Comparison of ENCODE assay signal across 14 mouse cellular contexts in genomic region chr2:181472256-181472827, GRCm38 (mm10). TPM values are rescaled to one million over a fixed set of nuclear protein-coding genes. Genes with fewer than 3 reads are reported as not detected.
DNase-seq lines count a peak whose midpoint lies in the region; ATAC-seq lines count a peak whose summit lies in the region.
"Had no signal": no experiment of that assay in that cellular context is flagged by ENCODE, and none has a peak within 500 bp of the region (broad histone marks: within the 10 kb centered on the region; RNA-seq: fewer than 3 reads in every experiment).

No protein-coding gene starts in this region.

- no peaks in the 10 kb centered on the region for H3K27me3 ChIP-seq in heart, embryonic 10.5 days (ENCODE audit: insufficient read depth, poor library complexity, severe bottlenecking)
- no peaks in the 10 kb centered on the region for H3K27me3 ChIP-seq in kidney, embryonic 15.5 days
- H3K27me3 ChIP-seq in forebrain, embryonic 12.5 days, result peaks cover 6% of the 10 kb centered on the region; the same call in 1 of the 2 replicates
- H3K27me3 ChIP-seq: CH12.LX; hindbrain, embryonic 13.5 days; limb, embryonic 15.5 days; neural tube, embryonic 12.5 days had no signal

- H3K9me3 ChIP-seq in heart, embryonic 10.5 days, result no peaks in the 10 kb centered on the region
- H3K9me3 ChIP-seq in kidney, embryonic 15.5 days (replicated peaks), result no peaks in the 10 kb centered on the region
- no peaks in the 10 kb centered on the region for H3K9me3 ChIP-seq in forebrain, embryonic 12.5 days
- H3K9me3 ChIP-seq: hindbrain, embryonic 13.5 days; limb, embryonic 15.5 days; neural tube, embryonic 12.5 days had no signal

- no peak for DNase-seq in heart, embryonic 10.5 days (ENCODE audit: low spot score)
- no peak for DNase-seq in heart, adult 8-10 months (ENCODE audit: low spot score)
- DNase-seq in right cerebral cortex, adult 18-20 months, result peak; percentile 32
- no peak for DNase-seq in right cerebral cortex, postnatal 4 days
- DNase-seq in cerebellum, postnatal 36 days, result no peak
- DNase-seq: cerebellum, postnatal 14 days; midbrain, embryonic 14.5 days had no signal

- no peak overlapping the region for H3K4me2 ChIP-seq in kidney, embryonic 15.5 days
- no peak overlapping the region for H3K4me2 ChIP-seq in forebrain, embryonic 12.5 days
- H3K4me2 ChIP-seq: hindbrain, embryonic 13.5 days; limb, embryonic 15.5 days; neural tube, embryonic 12.5 days had no signal

- no peak for ATAC-seq in kidney, embryonic 15.5 days (replicated peaks; ENCODE audit: low FRiP score)
- no peak for ATAC-seq in activated CD4-positive, CD25-positive, alpha-beta regulatory T cell, adult 4 months
- ATAC-seq in forebrain, embryonic 12.5 days (ENCODE audit: low FRiP score), result no peak

- H3K9ac ChIP-seq in kidney, embryonic 15.5 days, result no peak overlapping the region
- H3K9ac ChIP-seq in forebrain, embryonic 12.5 days, result no peak overlapping the region
- H3K9ac ChIP-seq: hindbrain, embryonic 13.5 days; limb, embryonic 15.5 days; neural tube, embryonic 12.5 days had no signal

- no peak overlapping the region; the same call in 1 of the 2 replicates for H3K4me3 ChIP-seq in heart, embryonic 10.5 days
- no peak overlapping the region for H3K4me3 ChIP-seq in kidney, embryonic 15.5 days (replicated peaks)
- no peak overlapping the region for H3K4me3 ChIP-seq in forebrain, embryonic 12.5 days (replicated peaks)
- H3K4me3 ChIP-seq: hindbrain, embryonic 13.5 days; limb, embryonic 15.5 days; neural tube, embryonic 12.5 days had no signal

- H3K36me3 ChIP-seq in heart, embryonic 10.5 days, result no peaks in the 10 kb centered on the region
- H3K36me3 ChIP-seq in kidney, embryonic 15.5 days, result no peaks in the 10 kb centered on the region
- no peaks in the 10 kb centered on the region for H3K36me3 ChIP-seq in forebrain, embryonic 12.5 days (replicated peaks)
- H3K36me3 ChIP-seq: hindbrain, embryonic 13.5 days; limb, embryonic 15.5 days; neural tube, embryonic 12.5 days had no signal

- H3K4me1 ChIP-seq in heart, embryonic 10.5 days, result peaks cover 30% of the 10 kb centered on the region
- H3K4me1 ChIP-seq in kidney, embryonic 15.5 days, result peaks cover 26% of the 10 kb centered on the region
- no peaks in the 10 kb centered on the region for H3K4me1 ChIP-seq in forebrain, embryonic 12.5 days
- H3K4me1 ChIP-seq: hindbrain, embryonic 13.5 days; limb, embryonic 15.5 days; neural tube, embryonic 12.5 days had no signal

- peak overlapping the region; percentile 83 for H3K27ac ChIP-seq in heart, embryonic 10.5 days
- peak overlapping the region; percentile 42; the same call in 1 of the 2 replicates for H3K27ac ChIP-seq in kidney, embryonic 15.5 days
- no peak overlapping the region for H3K27ac ChIP-seq in forebrain, embryonic 12.5 days
- H3K27ac ChIP-seq: hindbrain, embryonic 13.5 days; limb, embryonic 15.5 days; neural tube, embryonic 12.5 days had no signal

- 47% methylated on average over 1 of the region's 1 CpGs for WGBS in heart, embryonic 10.5 days
- WGBS in kidney, embryonic 15.5 days, result 43% methylated on average over 1 of the region's 1 CpGs
- WGBS in forebrain, embryonic 12.5 days, result 87% methylated on average over 1 of the region's 1 CpGs

RNA-seq across cellular contexts. Expression of gene Zbtb46, which starts 13.1 kb away (rescaled TPM):
- 16.5 and 18.5 TPM in 2 replicates for polyA plus RNA-seq in heart, embryonic 10.5 days (2016; fragmentation: Nextera tagmentation; extraction: Ambion mirVana)
- total RNA-seq in heart, adult 8-10 months (2022), result 10 to 100 TPM in 2 of 4 experiments, 1 to 10 TPM in 2; 8.9 to 11.5 (median 10.5) TPM
- 25.5 and 28.0 TPM in 2 replicates for polyA plus RNA-seq in kidney, embryonic 15.5 days (2015; fragmentation: Nextera tagmentation; extraction: Ambion mirVana)
- polyA plus RNA-seq in activated CD4-positive, CD25-positive, alpha-beta regulatory T cell, adult 4 months (2017; shearing (Covaris generic)), result 1 to 10 TPM; 2.5 to 4.3 TPM
- polyA plus RNA-seq in forebrain, embryonic 12.5 days (2016; fragmentation: Nextera tagmentation; extraction: Ambion mirVana), result 14.4 and 16.1 TPM in 2 replicates

RNA-seq across cellular contexts. Expression of gene Abhd16b, which starts 20.7 kb away (rescaled TPM):
- polyA plus RNA-seq in heart, embryonic 10.5 days (2016; fragmentation: Nextera tagmentation; extraction: Ambion mirVana), result 0.11 TPM in 1 of 2 replicates, not detected in the other
- total RNA-seq in heart, adult 8-10 months (2022), result not detected
- 0.30 TPM in 1 of 2 replicates, not detected in the other for polyA plus RNA-seq in kidney, embryonic 15.5 days (2015; fragmentation: Nextera tagmentation; extraction: Ambion mirVana)
- polyA plus RNA-seq in activated CD4-positive, CD25-positive, alpha-beta regulatory T cell, adult 4 months (2017; shearing (Covaris generic)), result not detected
- 0.10 TPM in 1 of 2 replicates, not detected in the other for polyA plus RNA-seq in forebrain, embryonic 12.5 days (2016; fragmentation: Nextera tagmentation; extraction: Ambion mirVana)
- total RNA-seq: CH12.LX had no signal
- polyA plus RNA-seq: hindbrain, embryonic 13.5 days had no signal

RNA-seq across cellular contexts. Expression of gene Tpd52l2, which starts 24.6 kb away (rescaled TPM):
- polyA plus RNA-seq in heart, embryonic 10.5 days (2016; fragmentation: Nextera tagmentation; extraction: Ambion mirVana), result 130 and 162 TPM in 2 replicates
- 10 to 100 TPM; 65.6 to 72.6 (median 66.5) TPM for total RNA-seq in heart, adult 8-10 months (2022)
- polyA plus RNA-seq in kidney, embryonic 15.5 days (2015; fragmentation: Nextera tagmentation; extraction: Ambion mirVana), result 162 and 169 TPM in 2 replicates
- polyA plus RNA-seq in activated CD4-positive, CD25-positive, alpha-beta regulatory T cell, adult 4 months (2017; shearing (Covaris generic)), result 100 to 1,000 TPM in 1 of 2 experiments, 10 to 100 TPM in 1; 88.0 to 103 TPM
- 133 and 134 TPM in 2 replicates for polyA plus RNA-seq in forebrain, embryonic 12.5 days (2016; fragmentation: Nextera tagmentation; extraction: Ambion mirVana)

RNA-seq across cellular contexts. Expression of gene Dnajc5, which starts 47.9 kb away (rescaled TPM):
- polyA plus RNA-seq in heart, embryonic 10.5 days (2016; fragmentation: Nextera tagmentation; extraction: Ambion mirVana), result 87.2 and 97.0 TPM in 2 replicates
- total RNA-seq in heart, adult 8-10 months (2022), result 10 to 100 TPM; 57.8 to 71.4 (median 65.0) TPM
- polyA plus RNA-seq in kidney, embryonic 15.5 days (2015; fragmentation: Nextera tagmentation; extraction: Ambion mirVana), result 84.4 and 88.6 TPM in 2 replicates
- polyA plus RNA-seq in activated CD4-positive, CD25-positive, alpha-beta regulatory T cell, adult 4 months (2017; shearing (Covaris generic)), result 10 to 100 TPM; 36.9 to 37.1 TPM
- 129 and 134 TPM in 2 replicates for polyA plus RNA-seq in forebrain, embryonic 12.5 days (2016; fragmentation: Nextera tagmentation; extraction: Ambion mirVana)
